Mouse (Mus musculus) hindbrain, embryonic 14.5 days (tissue): ENCODE data around the gene Daglb. TPM values are rescaled to one million over a fixed set of nuclear protein-coding genes. Genes with fewer than 3 reads are reported as not detected.

Source experiments
- ATAC-seq: fragments of 200-750 bp; cut with Nextera tagmentation; 2 replicates; pipeline ENCODE4 v1.8.0; 2017; ENCODE audit warnings: moderate number of reproducible peaks, mild to moderate bottlenecking, moderate TSS enrichment, moderate library complexity; ENCODE audit not compliant: low FRiP score
- DNase-seq: peaks from one replicate; pipeline ENCODE4 v3.0.0-alpha.2; 2015; ENCODE audit warnings: low spot score
- H3K27ac ChIP-seq: fragments of 300-500 bp; sonication (generic); 2 replicates; pipeline ENCODE4 v1.5.1; 2014; ENCODE audit warnings: mild to moderate bottlenecking, moderate library complexity
- H3K27me3 ChIP-seq: fragments of 300-500 bp; sonication (generic); 2 replicates; pipeline ENCODE4 v1.6.1; 2014; ENCODE audit warnings: mild to moderate bottlenecking, low read length, mixed read lengths; ENCODE audit not compliant: control insufficient read depth, insufficient read depth
- H3K36me3 ChIP-seq: fragments of 300-500 bp; sonication (generic); replicated peaks from 2 replicates; pipeline ENCODE4 v1.6.1; 2014; ENCODE audit not compliant: control insufficient read depth, insufficient read depth
- H3K4me1 ChIP-seq: fragments of 300-500 bp; sonication (generic); replicated peaks from 2 replicates; pipeline ENCODE4 v1.6.1; 2014; ENCODE audit warnings: antibody characterized with exemption, low read length, mixed read lengths; ENCODE audit not compliant: control insufficient read depth, insufficient read depth
- H3K4me2 ChIP-seq: fragments of 300-500 bp; sonication (generic); replicated peaks from 2 replicates; pipeline ENCODE4 v1.6.1; 2014; ENCODE audit warnings: mild to moderate bottlenecking, moderate library complexity
- H3K4me3 ChIP-seq: fragments of 300-500 bp; sonication (generic); replicated peaks from 2 replicates; pipeline ENCODE4 v1.5.1; 2014; ENCODE audit warnings: mild to moderate bottlenecking, low read length
- H3K9ac ChIP-seq: fragments of 300-500 bp; sonication (generic); 2 replicates; pipeline ENCODE4 v1.6.1; 2014
- H3K9me3 ChIP-seq: fragments of 300-500 bp; sonication (generic); 2 replicates; pipeline ENCODE4 v1.6.1; 2016; ENCODE audit warnings: low read length; ENCODE audit not compliant: control insufficient read depth
- WGBS: fragments of 180-500 bp; shearing (Covaris S2); extraction: QIAGEN DNeasy Blood & Tissue Kit; methylation state at CpG from one replicate; pipeline ENCODE4 v1.1.7; 2014; 5-methylcytosine and 5-hydroxymethylcytosine counted together
- polyA plus RNA-seq: library from polyadenylated mRNA; unstranded; fragments of >200 nt; fragmentation: Nextera tagmentation; extraction: Ambion mirVana; gene quantifications from 2 replicates; pipeline ENCODE4 v1.2.1, GENCODE M21; 2014

The Daglb gene
- polyA plus RNA-seq, 1 experiment from 2014 or later = 17.5 TPM

DNA sequence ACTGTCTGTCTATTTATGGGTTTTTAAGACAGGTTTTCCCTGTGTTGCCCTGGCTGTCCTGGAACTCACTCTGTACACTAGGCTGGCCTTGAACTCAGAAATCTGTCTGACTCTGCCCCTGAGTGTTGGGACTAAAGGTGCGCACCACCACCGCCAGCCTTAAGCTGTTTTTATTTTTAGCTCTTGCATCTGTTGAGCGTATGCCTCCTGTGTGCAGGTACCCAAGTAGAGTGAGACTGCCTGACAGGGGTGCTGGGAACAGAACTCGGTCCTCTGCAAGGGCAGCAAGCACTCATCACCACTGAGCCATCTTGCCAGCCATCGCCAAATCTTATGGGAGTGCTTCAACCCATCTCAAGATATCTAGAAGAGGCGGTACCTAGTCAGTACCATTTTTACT, 11.6 kb downstream of the Daglb start:
- ATAC-seq = no peak
- Histone ChIP-seq H3K27me3 (no peaks in the 10 kb centered on the region), H3K4me1 (no peaks in the 10 kb centered on the region), H3K36me3 (peaks cover 85% of the 10 kb centered on the region), H3K9me3 (no peaks in the 10 kb centered on the region), H3K4me2 (no peak overlapping the region), H3K27ac (no peak overlapping the region), H3K4me3 (no peak overlapping the region), H3K9ac (no peak overlapping the region)
- WGBS = 97% methylated on average over 6 of the region's 6 CpGs
- DNase-seq = no peak

- Histone ChIP-seq H3K36me3 (peaks cover 92% of the 10 kb centered on the region), H3K27ac (no peak overlapping the region), H3K27me3 (no peaks in the 10 kb centered on the region), H3K9me3 (no peaks in the 10 kb centered on the region), H3K4me1 (no peaks in the 10 kb centered on the region), H3K4me3 (no peak overlapping the region), H3K9ac (no peak overlapping the region), H3K4me2 (no peak overlapping the region)
- DNase-seq (no peak), ATAC-seq (no peak)
- 95% methylated on average over 3 of the region's 3 CpGs for WGBS
These were observed 13.5 kb downstream of the Daglb start for GRCm38 (mm10) chr5:143477901-143478300.

- no peaks in the 10 kb centered on the region for H3K4me1 ChIP-seq
- 92% methylated on average over 5 of the region's 5 CpGs for WGBS
- H3K36me3 ChIP-seq = peaks cover 83% of the 10 kb centered on the region
- no peak overlapping the region for H3K27ac ChIP-seq
- no peak overlapping the region for H3K4me3 ChIP-seq
- H3K9ac ChIP-seq = no peak overlapping the region
- H3K27me3 ChIP-seq = no peaks in the 10 kb centered on the region
- ATAC-seq = no peak
- no peak for DNase-seq
- H3K9me3 ChIP-seq = no peaks in the 10 kb centered on the region
- H3K4me2 ChIP-seq = no peak overlapping the region
These were observed 20.6 kb downstream of the Daglb start for GRCm38 (mm10) chr5:143484955-143485354.

DNA sequence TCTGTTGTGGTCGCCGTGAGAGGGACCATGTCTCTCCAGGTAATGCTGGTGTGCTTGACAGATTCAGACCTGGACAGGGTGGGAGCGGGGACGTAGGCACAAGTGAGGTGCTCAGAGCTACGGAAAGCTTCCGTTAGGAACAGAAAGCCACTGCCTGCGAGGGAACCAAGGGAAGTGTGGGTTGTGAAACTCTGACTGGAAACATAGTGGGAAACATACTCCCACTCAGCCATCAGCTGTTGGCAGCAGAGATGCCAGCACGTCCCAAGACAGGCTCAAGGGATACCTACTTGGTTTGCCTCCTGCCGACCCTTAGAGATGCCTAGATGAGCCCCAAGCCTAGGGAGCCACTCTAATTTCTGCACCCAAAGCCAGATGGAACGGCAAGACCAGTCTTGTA, 22.8 kb downstream of the Daglb start:
- DNase-seq (no peak), ATAC-seq (no peak)
- 93% methylated on average over 10 of the region's 10 CpGs for WGBS
- Histone ChIP-seq H3K27me3 (no peaks in the 10 kb centered on the region), H3K4me1 (no peaks in the 10 kb centered on the region), H3K36me3 (peaks cover 82% of the 10 kb centered on the region), H3K4me2 (no peak overlapping the region), H3K27ac (no peak overlapping the region), H3K9me3 (no peaks in the 10 kb centered on the region), H3K9ac (no peak overlapping the region), H3K4me3 (no peak overlapping the region)

- Histone ChIP-seq H3K4me2 (no peak overlapping the region), H3K9ac (no peak overlapping the region), H3K9me3 (no peaks in the 10 kb centered on the region), H3K27me3 (no peaks in the 10 kb centered on the region), H3K4me3 (no peak overlapping the region), H3K4me1 (no peaks in the 10 kb centered on the region), H3K36me3 (peaks cover 76% of the 10 kb centered on the region), H3K27ac (no peak overlapping the region)
- 89% methylated on average over 5 of the region's 5 CpGs for WGBS
- ATAC-seq = no peak
- no peak for DNase-seq
These were observed 23.6 kb downstream of the Daglb start for GRCm38 (mm10) chr5:143487998-143488397.

DNA sequence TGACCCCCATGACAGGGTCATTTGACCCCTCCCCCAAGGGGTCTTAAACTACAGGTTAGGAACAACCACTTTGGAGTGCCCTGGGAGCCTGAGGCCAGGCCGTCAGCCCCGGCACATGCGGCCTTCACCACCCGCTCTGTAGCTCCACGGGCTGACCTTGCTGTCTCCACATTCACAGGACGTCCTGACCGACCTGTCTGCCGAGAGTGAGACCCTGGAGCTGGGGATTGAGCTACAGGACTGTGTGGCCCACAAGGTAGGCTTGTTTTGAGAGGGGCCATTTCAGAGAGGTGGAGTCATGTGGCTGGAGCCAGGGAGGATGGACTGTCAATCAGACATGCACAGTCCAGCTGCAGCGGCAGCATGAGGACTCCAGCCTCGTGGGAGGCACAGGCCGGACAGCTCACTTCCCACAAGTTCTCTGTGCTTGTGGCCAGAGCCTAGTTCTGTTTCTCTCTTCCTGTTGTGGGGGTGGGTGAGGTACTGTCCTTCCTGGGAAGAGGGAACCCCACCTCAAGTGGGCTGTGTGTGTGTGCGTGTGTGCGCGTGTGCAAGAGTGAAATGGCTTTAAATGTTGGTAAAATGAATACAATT, 25.5 kb downstream of the Daglb start:
- Histone ChIP-seq H3K9me3 (no peaks in the 10 kb centered on the region), H3K4me1 (no peaks in the 10 kb centered on the region), H3K27me3 (no peaks in the 10 kb centered on the region), H3K27ac (no peak overlapping the region), H3K36me3 (peaks cover 74% of the 10 kb centered on the region), H3K9ac (no peak overlapping the region), H3K4me2 (no peak overlapping the region), H3K4me3 (no peak overlapping the region)
- WGBS = 90% methylated on average over 14 of the region's 14 CpGs
- DNase-seq (no peak), ATAC-seq (no peak)

DNA sequence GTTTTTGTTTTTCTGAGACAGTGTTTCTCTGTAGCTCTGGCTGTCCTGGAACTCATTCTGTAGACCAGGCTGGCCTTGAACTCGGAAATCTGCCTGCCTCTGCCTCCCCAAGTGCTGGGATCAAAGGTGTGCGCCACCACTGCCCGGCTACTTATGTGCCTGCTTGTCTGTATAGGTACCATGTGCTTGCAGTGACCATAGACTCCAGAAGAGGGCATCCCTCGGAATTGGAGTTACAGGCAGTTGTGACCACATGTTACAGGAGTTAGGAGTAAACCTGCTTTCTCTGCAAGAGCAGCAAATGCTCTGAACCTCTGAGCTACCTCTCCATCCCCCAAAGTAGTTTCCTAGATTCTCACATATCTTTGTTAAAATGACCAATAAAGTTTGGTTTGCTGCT, 27.4 kb downstream of the Daglb start:
- ATAC-seq = no peak
- 90% methylated on average over 4 of the region's 4 CpGs for WGBS
- Histone ChIP-seq H3K27me3 (no peaks in the 10 kb centered on the region), H3K4me2 (no peak overlapping the region), H3K27ac (no peak overlapping the region), H3K4me3 (no peak overlapping the region), H3K9me3 (no peaks in the 10 kb centered on the region), H3K36me3 (peaks cover 71% of the 10 kb centered on the region), H3K9ac (no peak overlapping the region), H3K4me1 (no peaks in the 10 kb centered on the region)
- no peak for DNase-seq

- Histone ChIP-seq H3K27ac (no peak overlapping the region), H3K4me3 (no peak overlapping the region), H3K4me1 (no peaks in the 10 kb centered on the region), H3K9ac (no peak overlapping the region), H3K27me3 (no peaks in the 10 kb centered on the region), H3K9me3 (no peaks in the 10 kb centered on the region), H3K36me3 (peaks cover 69% of the 10 kb centered on the region), H3K4me2 (no peak overlapping the region)
- DNase-seq (no peak), ATAC-seq (no peak)
- 91% methylated on average over 10 of the region's 10 CpGs for WGBS
These were observed 28.8 kb downstream of the Daglb start for GRCm38 (mm10) chr5:143493163-143493562.

- Histone ChIP-seq H3K36me3 (peaks cover 46% of the 10 kb centered on the region), H3K4me1 (no peaks in the 10 kb centered on the region), H3K9me3 (no peaks in the 10 kb centered on the region), H3K9ac (no peak overlapping the region), H3K4me2 (no peak overlapping the region), H3K27ac (no peak overlapping the region), H3K27me3 (no peaks in the 10 kb centered on the region), H3K4me3 (no peak overlapping the region)
- DNase-seq = no peak
- WGBS = 93% methylated on average over 6 of the region's 6 CpGs
- no peak for ATAC-seq
These were observed 31.3 kb downstream of the Daglb start for GRCm38 (mm10) chr5:143495708-143496107.

DNA sequence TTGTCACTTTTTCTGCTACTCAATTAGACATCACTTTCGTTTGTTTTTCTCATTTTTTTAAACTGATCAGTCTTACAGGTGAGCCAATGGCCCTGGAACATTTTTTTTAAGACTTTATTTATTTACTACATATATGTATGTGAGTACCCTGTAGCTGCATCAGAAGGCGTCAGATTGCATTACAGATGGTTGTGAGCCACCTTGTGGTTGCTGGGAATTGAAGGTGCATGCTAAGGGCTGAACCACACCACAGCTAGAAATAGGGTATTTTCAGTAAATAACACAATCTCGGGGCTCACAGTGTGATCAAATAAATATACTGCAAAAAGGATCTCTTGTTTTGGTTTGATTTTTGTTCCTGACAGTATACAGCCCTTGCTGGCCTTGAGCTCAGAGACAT, 33.1 kb downstream of the Daglb start:
- no peaks in the 10 kb centered on the region for H3K4me1 ChIP-seq
- ATAC-seq = no peak
- no peak for DNase-seq
- no peak overlapping the region for H3K27ac ChIP-seq
- H3K9me3 ChIP-seq = no peaks in the 10 kb centered on the region
- no peak overlapping the region for H3K4me2 ChIP-seq
- no peak overlapping the region for H3K9ac ChIP-seq
- 82% methylated on average over 3 of the region's 3 CpGs for WGBS
- H3K36me3 ChIP-seq = peaks cover 50% of the 10 kb centered on the region
- H3K4me3 ChIP-seq = no peak overlapping the region
- H3K27me3 ChIP-seq = no peaks in the 10 kb centered on the region
